21 mouse cellular contexts compared by ENCODE assay signal in genomic region chr3:154268313-154268712, GRCm38 (mm10).
"Had no signal": no experiment of that assay in that cellular context is flagged by ENCODE, and none has a peak within 500 bp of the region (broad histone marks: within the 10 kb centered on the region; RNA-seq: fewer than 3 reads in every experiment).

No protein-coding gene starts in this region.

- H3K4me2 ChIP-seq: liver, embryonic 15.5 days; lung, embryonic 15.5 days; midbrain, embryonic 11.5 days; midbrain, embryonic 13.5 days; neural tube, embryonic 13.5 days; neural tube, embryonic 15.5 days had no signal

- H3K9ac ChIP-seq: liver, embryonic 15.5 days; liver, postnatal 0 days; lung, embryonic 15.5 days; midbrain, embryonic 13.5 days; neural tube, embryonic 13.5 days; neural tube, embryonic 15.5 days had no signal

- DNase-seq: liver, postnatal 0 days; lung, adult 2 months; lung, postnatal 14 days; lung, postnatal 36 days; right cerebral cortex, postnatal 25 days; right cerebral cortex, postnatal 4 days; spleen, adult 18-20 months; thymus, adult 18-20 months; thymus, postnatal 25 days; thymus, postnatal 4 days had no signal

- H3K36me3 ChIP-seq: liver, embryonic 15.5 days; lung, embryonic 15.5 days; midbrain, embryonic 13.5 days; neural tube, embryonic 13.5 days; neural tube, embryonic 15.5 days had no signal

- ATAC-seq: liver, postnatal 0 days; lung, postnatal 0 days; midbrain, embryonic 13.5 days; midbrain, embryonic 16.5 days had no signal

- H3K9me3 ChIP-seq: liver, embryonic 15.5 days; lung, embryonic 15.5 days; megakaryocyte, embryonic 14.5 days; midbrain, embryonic 13.5 days; neural tube, embryonic 13.5 days; neural tube, embryonic 15.5 days had no signal

- H3K4me3 ChIP-seq: liver, embryonic 15.5 days; lung, embryonic 15.5 days; megakaryocyte, embryonic 14.5 days; midbrain, embryonic 13.5 days; myocyte; neural tube, embryonic 13.5 days; neural tube, embryonic 15.5 days had no signal

- H3K4me1 ChIP-seq: liver, embryonic 15.5 days; midbrain, embryonic 13.5 days; neural tube, embryonic 13.5 days; neural tube, embryonic 15.5 days had no signal

- H3K27ac ChIP-seq: liver, embryonic 15.5 days; lung, embryonic 15.5 days; macrophage; midbrain, embryonic 13.5 days; neural tube, embryonic 13.5 days; neural tube, embryonic 15.5 days had no signal

- H3K27me3 ChIP-seq: liver, embryonic 15.5 days; neural tube, embryonic 13.5 days had no signal
